Mouse (Mus musculus): ENCODE measurements around the gene Plce1. TPM values are rescaled to one million over a fixed set of nuclear protein-coding genes. Genes with fewer than 3 reads are reported as not detected.
A peak's percentile ranks its signal among the peaks of the same experiment; 100 is the strongest.

Gene Plce1
- 3.3 and 4.8 TPM in 2 replicates for polyA plus RNA-seq (2015; fragmentation: Nextera tagmentation; extraction: Ambion mirVana)

GRCm38 (mm10) chr19:38480731-38481621, at the start of gene Plce1:
TSS of gene Plce1 (plus strand) at chr19:38481109.
- Histone ChIP-seq H3K4me3 (peak within 1 kb of the TSS; percentile 71), H3K4me2 (peak within 1 kb of the TSS; percentile 96), H3K9ac (peak within 1 kb of the TSS; percentile 63), H3K9me3 (no peaks in the 10 kb centered on the region), H3K36me3 (no peaks in the 10 kb centered on the region), H3K4me1 (0 out of 2 replicates have a peak, but pooled peaks cover 14% of the 10 kb centered on the region), H3K27me3 (peaks cover 17% of the 10 kb centered on the region), H3K27ac (peak within 1 kb of the TSS; percentile 36; the same call in 1 of the 2 replicates)
- peak; percentile 92 for ATAC-seq (ENCODE audit: borderline replicate concordance, extremely low read depth, low FRiP score, low TSS enrichment)
- WGBS, result 0% methylated on average over 64 of the region's 90 CpGs

GRCm38 (mm10) chr19:38431326-38431725, 49.6 kb upstream of the Plce1 start:
- H3K9me3 ChIP-seq, result no peaks in the 10 kb centered on the region

GRCm38 (mm10) chr19:38432021-38432420, 48.9 kb upstream of the Plce1 start:
- 79% methylated on average over 3 of the region's 3 CpGs for WGBS
- Histone ChIP-seq H3K4me3 (no peak overlapping the region), H3K4me2 (no peak overlapping the region), H3K27ac (no peak overlapping the region), H3K9ac (no peak overlapping the region), H3K9me3 (no peaks in the 10 kb centered on the region), H3K27me3 (no peaks in the 10 kb centered on the region), H3K36me3 (no peaks in the 10 kb centered on the region), H3K4me1 (no peaks in the 10 kb centered on the region)
- no peak for ATAC-seq (ENCODE audit: borderline replicate concordance, extremely low read depth, low FRiP score, low TSS enrichment)

More at GRCm38 (mm10) chr19:38431326-38431725, 49.6 kb upstream of the Plce1 start:
- Histone ChIP-seq H3K4me1 (no peaks in the 10 kb centered on the region), H3K27me3 (no peaks in the 10 kb centered on the region), H3K4me3 (no peak overlapping the region), H3K9ac (no peak overlapping the region), H3K4me2 (no peak overlapping the region), H3K36me3 (no peaks in the 10 kb centered on the region), H3K27ac (no peak overlapping the region)
- ATAC-seq (ENCODE audit: borderline replicate concordance, extremely low read depth, low FRiP score, low TSS enrichment), result no peak
- WGBS, result 75% methylated on average over 7 of the region's 7 CpGs

- no peaks in the 10 kb centered on the region for H3K9me3 ChIP-seq
- no peak overlapping the region for H3K27ac ChIP-seq
- H3K9ac ChIP-seq, result no peak overlapping the region
- WGBS, result 73% methylated on average over 2 of the region's 2 CpGs
- H3K27me3 ChIP-seq, result no peaks in the 10 kb centered on the region
- no peak overlapping the region for H3K4me2 ChIP-seq
- no peaks in the 10 kb centered on the region for H3K4me1 ChIP-seq
- no peak for ATAC-seq (ENCODE audit: borderline replicate concordance, extremely low read depth, low FRiP score, low TSS enrichment)
- H3K36me3 ChIP-seq, result no peaks in the 10 kb centered on the region
- no peak overlapping the region for H3K4me3 ChIP-seq
Observed at GRCm38 (mm10) chr19:38433381-38433780, 47.5 kb upstream of the Plce1 start.

- H3K4me1 ChIP-seq, result no peaks in the 10 kb centered on the region
- H3K9me3 ChIP-seq, result no peaks in the 10 kb centered on the region
- H3K27me3 ChIP-seq, result no peaks in the 10 kb centered on the region
- WGBS, result 90% methylated on average over 15 of the region's 15 CpGs
- no peak overlapping the region for H3K4me2 ChIP-seq
- no peak overlapping the region for H3K9ac ChIP-seq
- ATAC-seq (ENCODE audit: borderline replicate concordance, extremely low read depth, low FRiP score, low TSS enrichment), result no peak
- H3K36me3 ChIP-seq, result no peaks in the 10 kb centered on the region
- no peak overlapping the region for H3K27ac ChIP-seq
- H3K4me3 ChIP-seq, result no peak overlapping the region
Observed at GRCm38 (mm10) chr19:38435221-38435620, 45.7 kb upstream of the Plce1 start.

- no peaks in the 10 kb centered on the region for H3K9me3 ChIP-seq
- ATAC-seq (ENCODE audit: borderline replicate concordance, extremely low read depth, low FRiP score, low TSS enrichment), result no peak
- no peak overlapping the region for H3K4me3 ChIP-seq
- H3K9ac ChIP-seq, result no peak overlapping the region
- 46% methylated on average over 8 of the region's 8 CpGs for WGBS
- no peaks in the 10 kb centered on the region for H3K36me3 ChIP-seq
- no peak overlapping the region for H3K4me2 ChIP-seq
- no peaks in the 10 kb centered on the region for H3K27me3 ChIP-seq
- no peak overlapping the region for H3K27ac ChIP-seq
- H3K4me1 ChIP-seq, result no peaks in the 10 kb centered on the region
Observed at GRCm38 (mm10) chr19:38441860-38442259, 39.0 kb upstream of the Plce1 start.

- H3K36me3 ChIP-seq, result no peaks in the 10 kb centered on the region
- ATAC-seq (ENCODE audit: borderline replicate concordance, extremely low read depth, low FRiP score, low TSS enrichment), result no peak
- 56% methylated on average over 5 of the region's 5 CpGs for WGBS
Observed at GRCm38 (mm10) chr19:38445758-38446157, 35.2 kb upstream of the Plce1 start.

GRCm38 (mm10) chr19:38455228-38455627, 25.7 kb upstream of the Plce1 start:
- Histone ChIP-seq H3K27me3 (no peaks in the 10 kb centered on the region), H3K36me3 (no peaks in the 10 kb centered on the region), H3K9me3 (no peaks in the 10 kb centered on the region), H3K4me1 (no peaks in the 10 kb centered on the region), H3K4me3 (no peak overlapping the region), H3K27ac (no peak overlapping the region), H3K4me2 (no peak overlapping the region), H3K9ac (no peak overlapping the region)
- 61% methylated on average over 10 of the region's 10 CpGs for WGBS
- no peak for ATAC-seq (ENCODE audit: borderline replicate concordance, extremely low read depth, low FRiP score, low TSS enrichment)

More at GRCm38 (mm10) chr19:38445758-38446157, 35.2 kb upstream of the Plce1 start:
- Histone ChIP-seq H3K4me2 (no peak overlapping the region), H3K27ac (no peak overlapping the region), H3K9ac (no peak overlapping the region), H3K4me1 (no peaks in the 10 kb centered on the region), H3K27me3 (no peaks in the 10 kb centered on the region), H3K4me3 (no peak overlapping the region), H3K9me3 (no peaks in the 10 kb centered on the region)

GRCm38 (mm10) chr19:38458996-38459395, 21.9 kb upstream of the Plce1 start:
- Histone ChIP-seq H3K4me3 (no peak overlapping the region), H3K27ac (no peak overlapping the region), H3K9me3 (no peaks in the 10 kb centered on the region), H3K27me3 (no peaks in the 10 kb centered on the region), H3K9ac (no peak overlapping the region), H3K4me2 (no peak overlapping the region), H3K36me3 (no peaks in the 10 kb centered on the region), H3K4me1 (no peaks in the 10 kb centered on the region)
- 93% methylated on average over 9 of the region's 9 CpGs for WGBS
- ATAC-seq (ENCODE audit: borderline replicate concordance, extremely low read depth, low FRiP score, low TSS enrichment), result no peak

- H3K9me3 ChIP-seq, result no peaks in the 10 kb centered on the region
- no peak overlapping the region for H3K27ac ChIP-seq
- no peaks in the 10 kb centered on the region for H3K27me3 ChIP-seq
- H3K9ac ChIP-seq, result no peak overlapping the region
- no peak overlapping the region for H3K4me2 ChIP-seq
- H3K4me1 ChIP-seq, result no peaks in the 10 kb centered on the region
- no peak overlapping the region for H3K4me3 ChIP-seq
- no peak for ATAC-seq (ENCODE audit: borderline replicate concordance, extremely low read depth, low FRiP score, low TSS enrichment)
- H3K36me3 ChIP-seq, result no peaks in the 10 kb centered on the region
- 68% methylated on average over 4 of the region's 4 CpGs for WGBS
Observed at GRCm38 (mm10) chr19:38460696-38461095, 20.2 kb upstream of the Plce1 start.

GRCm38 (mm10) chr19:38470257-38470893, 10.5 kb upstream of the Plce1 start:
- ATAC-seq (ENCODE audit: borderline replicate concordance, extremely low read depth, low FRiP score, low TSS enrichment), result no peak
- WGBS, result 67% methylated on average over 10 of the region's 10 CpGs
- H3K9ac ChIP-seq, result no peak overlapping the region

GRCm38 (mm10) chr19:38475394-38475793, 5.5 kb upstream of the Plce1 start:
- H3K4me3 ChIP-seq, result no peak overlapping the region
- no peak overlapping the region for H3K4me2 ChIP-seq
- H3K4me1 ChIP-seq, result no peaks in the 10 kb centered on the region
- no peaks in the 10 kb centered on the region for H3K9me3 ChIP-seq
- H3K27me3 ChIP-seq, result peaks cover 7% of the 10 kb centered on the region; the same call in 1 of the 2 replicates
- 31% methylated on average over 7 of the region's 7 CpGs for WGBS
- H3K27ac ChIP-seq, result no peak overlapping the region
- H3K36me3 ChIP-seq, result no peaks in the 10 kb centered on the region
- no peak for ATAC-seq (ENCODE audit: borderline replicate concordance, extremely low read depth, low FRiP score, low TSS enrichment)
- H3K9ac ChIP-seq, result no peak overlapping the region

More at GRCm38 (mm10) chr19:38470257-38470893, 10.5 kb upstream of the Plce1 start:
- no peaks in the 10 kb centered on the region for H3K36me3 ChIP-seq
- no peak overlapping the region for H3K4me2 ChIP-seq
- H3K27ac ChIP-seq, result no peak overlapping the region
- H3K4me1 ChIP-seq, result no peaks in the 10 kb centered on the region
- no peaks in the 10 kb centered on the region for H3K27me3 ChIP-seq
- H3K4me3 ChIP-seq, result no peak overlapping the region
- H3K9me3 ChIP-seq, result no peaks in the 10 kb centered on the region
